Mouse (Mus musculus): ENCODE measurements at regions not wholly inside any gene's neighbourhood (a gene's known extent, or its start where the extent isn't known, plus 50 kb on each side); places are given as distances from the start of the nearest gene placed in this dataset.

DNA sequence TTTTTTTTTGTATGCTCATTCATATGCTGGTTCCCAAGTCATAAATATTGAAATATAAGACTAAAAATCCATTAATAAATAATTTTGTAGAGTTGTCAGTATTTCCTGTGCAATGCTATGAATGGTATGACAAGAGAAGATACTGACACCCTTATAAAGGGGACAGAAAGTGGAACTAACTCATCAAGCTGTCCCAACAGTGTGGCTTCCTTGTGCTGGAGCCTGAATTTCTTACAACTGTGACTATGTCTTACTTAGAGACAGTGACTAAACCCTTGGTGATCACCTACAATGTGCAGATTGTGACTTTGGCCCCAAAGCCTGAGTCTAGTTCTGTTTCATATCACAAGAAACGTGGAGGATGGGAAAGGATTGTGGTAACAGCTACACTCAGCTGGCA is 203.8 kb upstream of the Map3k1 start:
- WGBS, result 55% methylated on average over 1 of the region's 1 CpGs
- Histone ChIP-seq H3K4me1 (ENCODE audit: control insufficient read depth, insufficient read depth, low read length) (no peaks in the 10 kb centered on the region), H3K9ac (ENCODE audit: low read depth, low read length) (no peak overlapping the region), H3K27ac (replicated peaks; ENCODE audit: low read depth, low read length) (no peak overlapping the region), H3K36me3 (ENCODE audit: control insufficient read depth, insufficient read depth, low read length) (no peaks in the 10 kb centered on the region), H3K4me2 (ENCODE audit: low read depth, low read length) (no peak overlapping the region), H3K9me3 (ENCODE audit: control insufficient read depth, low read length) (no peaks in the 10 kb centered on the region), H3K27me3 (replicated peaks; ENCODE audit: control insufficient read depth, insufficient read depth, low read length) (no peaks in the 10 kb centered on the region), H3K4me3 (ENCODE audit: low read depth, low read length) (no peak overlapping the region)
- no peak for DNase-seq (ENCODE audit: low spot score)
- ATAC-seq (ENCODE audit: low read depth), result no peak

- ATAC-seq (ENCODE audit: low read depth) (no peak), DNase-seq (ENCODE audit: low spot score) (no peak)
- Histone ChIP-seq H3K27ac (replicated peaks; ENCODE audit: low read depth, low read length) (no peak overlapping the region), H3K4me3 (ENCODE audit: low read depth, low read length) (no peak overlapping the region), H3K9ac (ENCODE audit: low read depth, low read length) (no peak overlapping the region), H3K36me3 (ENCODE audit: control insufficient read depth, insufficient read depth, low read length) (no peaks in the 10 kb centered on the region), H3K4me2 (ENCODE audit: low read depth, low read length) (no peak overlapping the region), H3K27me3 (replicated peaks; ENCODE audit: control insufficient read depth, insufficient read depth, low read length) (no peaks in the 10 kb centered on the region), H3K9me3 (ENCODE audit: control insufficient read depth, low read length) (no peaks in the 10 kb centered on the region), H3K4me1 (ENCODE audit: control insufficient read depth, insufficient read depth, low read length) (no peaks in the 10 kb centered on the region)
- WGBS, result 81% methylated on average over 3 of the region's 3 CpGs
Measured at GRCm38 (mm10) chr13:112015083-112015482, 206.3 kb upstream of the Map3k1 start.

- Histone ChIP-seq H3K9me3 (ENCODE audit: control insufficient read depth, low read length) (no peaks in the 10 kb centered on the region), H3K9ac (ENCODE audit: low read depth, low read length) (no peak overlapping the region), H3K4me1 (ENCODE audit: control insufficient read depth, insufficient read depth, low read length) (no peaks in the 10 kb centered on the region), H3K36me3 (ENCODE audit: control insufficient read depth, insufficient read depth, low read length) (no peaks in the 10 kb centered on the region), H3K4me2 (ENCODE audit: low read depth, low read length) (no peak overlapping the region), H3K27me3 (replicated peaks; ENCODE audit: control insufficient read depth, insufficient read depth, low read length) (no peaks in the 10 kb centered on the region), H3K4me3 (ENCODE audit: low read depth, low read length) (no peak overlapping the region), H3K27ac (replicated peaks; ENCODE audit: low read depth, low read length) (no peak overlapping the region)
- ATAC-seq (ENCODE audit: low read depth) (no peak), DNase-seq (ENCODE audit: low spot score) (no peak)
Measured at GRCm38 (mm10) chr13:112016280-112016679, 207.5 kb upstream of the Map3k1 start.

DNA sequence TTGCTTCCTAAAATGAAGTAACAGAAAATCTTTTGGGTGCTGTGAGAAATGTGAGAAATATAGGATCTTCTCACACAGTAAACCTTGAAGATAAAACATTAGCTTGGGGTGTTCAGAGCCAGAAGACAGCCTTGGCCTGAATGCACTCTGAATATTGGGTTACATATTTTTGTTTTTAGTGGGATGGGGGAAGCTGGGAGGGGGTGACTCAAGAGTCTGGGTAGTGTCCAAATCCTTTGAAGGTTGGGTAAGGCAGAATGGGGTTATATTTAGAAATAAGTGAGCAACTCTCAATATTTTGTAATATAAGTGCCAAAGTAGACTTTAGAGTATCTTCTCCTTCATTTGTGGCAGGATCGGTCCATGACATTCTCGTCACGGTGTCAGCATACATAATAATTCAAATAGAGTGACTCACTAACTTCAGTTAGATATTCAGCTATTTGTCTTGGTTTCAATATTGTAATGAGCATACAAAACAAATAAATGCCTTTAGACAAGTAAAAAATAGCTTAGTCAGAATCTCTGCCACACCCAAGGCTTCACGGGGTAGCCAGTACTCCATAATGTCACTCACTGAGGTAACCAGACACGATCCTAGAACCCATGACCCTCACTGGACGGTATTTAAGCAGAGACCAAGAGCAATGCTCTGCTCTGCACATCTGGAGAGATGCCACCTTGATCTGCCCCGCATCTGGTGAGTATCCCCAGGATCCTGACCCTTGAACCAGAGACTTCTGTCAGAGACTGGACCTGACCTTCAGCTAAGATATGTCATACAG is 209.9 kb upstream of the Map3k1 start:
- Histone ChIP-seq H3K36me3 (ENCODE audit: control insufficient read depth, insufficient read depth, low read length) (no peaks in the 10 kb centered on the region), H3K27me3 (replicated peaks; ENCODE audit: control insufficient read depth, insufficient read depth, low read length) (no peaks in the 10 kb centered on the region), H3K27ac (replicated peaks; ENCODE audit: low read depth, low read length) (no peak overlapping the region), H3K4me3 (ENCODE audit: low read depth, low read length) (no peak overlapping the region), H3K9ac (ENCODE audit: low read depth, low read length) (no peak overlapping the region), H3K9me3 (ENCODE audit: control insufficient read depth, low read length) (no peaks in the 10 kb centered on the region), H3K4me2 (ENCODE audit: low read depth, low read length) (no peak overlapping the region), H3K4me1 (ENCODE audit: control insufficient read depth, insufficient read depth, low read length) (peaks cover 4% of the 10 kb centered on the region; the same call in 1 of the 2 replicates)
- ATAC-seq (ENCODE audit: low read depth) (no peak), DNase-seq (ENCODE audit: low spot score) (no peak)
- WGBS, result 84% methylated on average over 7 of the region's 7 CpGs

- Histone ChIP-seq H3K36me3 (ENCODE audit: control insufficient read depth, insufficient read depth, low read length) (no peaks in the 10 kb centered on the region), H3K4me2 (ENCODE audit: low read depth, low read length) (no peak overlapping the region), H3K4me3 (ENCODE audit: low read depth, low read length) (no peak overlapping the region), H3K9me3 (ENCODE audit: control insufficient read depth, low read length) (no peaks in the 10 kb centered on the region), H3K4me1 (ENCODE audit: control insufficient read depth, insufficient read depth, low read length) (peaks cover 4% of the 10 kb centered on the region; the same call in 1 of the 2 replicates), H3K9ac (ENCODE audit: low read depth, low read length) (no peak overlapping the region), H3K27ac (replicated peaks; ENCODE audit: low read depth, low read length) (no peak overlapping the region), H3K27me3 (replicated peaks; ENCODE audit: control insufficient read depth, insufficient read depth, low read length) (no peaks in the 10 kb centered on the region)
- no peak for DNase-seq (ENCODE audit: low spot score)
- no peak for ATAC-seq (ENCODE audit: low read depth)
- 78% methylated on average over 5 of the region's 5 CpGs for WGBS
Measured at GRCm38 (mm10) chr13:112019575-112019974, 210.8 kb upstream of the Map3k1 start.

GRCm38 (mm10) chr13:112023171-112023570 is 214.4 kb upstream of the Map3k1 start:
- H3K4me2 ChIP-seq (ENCODE audit: low read depth, low read length), result no peak overlapping the region
- H3K9ac ChIP-seq (ENCODE audit: low read depth, low read length), result no peak overlapping the region
- no peaks in the 10 kb centered on the region for H3K9me3 ChIP-seq (ENCODE audit: control insufficient read depth, low read length)
- no peaks in the 10 kb centered on the region for H3K27me3 ChIP-seq (replicated peaks; ENCODE audit: control insufficient read depth, insufficient read depth, low read length)
- ATAC-seq (ENCODE audit: low read depth) (no peak), DNase-seq (ENCODE audit: low spot score) (no peak)
- no peak overlapping the region for H3K27ac ChIP-seq (replicated peaks; ENCODE audit: low read depth, low read length)
- no peak overlapping the region for H3K4me3 ChIP-seq (ENCODE audit: low read depth, low read length)
- 43% methylated on average over 4 of the region's 4 CpGs for WGBS
- peaks cover 4% of the 10 kb centered on the region; the same call in 1 of the 2 replicates for H3K4me1 ChIP-seq (ENCODE audit: control insufficient read depth, insufficient read depth, low read length)
- H3K36me3 ChIP-seq (ENCODE audit: control insufficient read depth, insufficient read depth, low read length), result no peaks in the 10 kb centered on the region

- no peak for ATAC-seq (ENCODE audit: low read depth)
- H3K4me2 ChIP-seq (ENCODE audit: low read depth, low read length), result no peak overlapping the region
- no peaks in the 10 kb centered on the region for H3K36me3 ChIP-seq (ENCODE audit: control insufficient read depth, insufficient read depth, low read length)
- no peak overlapping the region for H3K9ac ChIP-seq (ENCODE audit: low read depth, low read length)
- no peaks in the 10 kb centered on the region for H3K27me3 ChIP-seq (replicated peaks; ENCODE audit: control insufficient read depth, insufficient read depth, low read length)
- H3K4me3 ChIP-seq (ENCODE audit: low read depth, low read length), result no peak overlapping the region
- 78% methylated on average over 15 of the region's 15 CpGs for WGBS
- H3K27ac ChIP-seq (replicated peaks; ENCODE audit: low read depth, low read length), result no peak overlapping the region
- H3K4me1 ChIP-seq (ENCODE audit: control insufficient read depth, insufficient read depth, low read length), result peaks cover 4% of the 10 kb centered on the region; the same call in 1 of the 2 replicates
- no peak for DNase-seq (ENCODE audit: low spot score)
- H3K9me3 ChIP-seq (ENCODE audit: control insufficient read depth, low read length), result no peaks in the 10 kb centered on the region
Measured at GRCm38 (mm10) chr13:112024667-112025585, 216.1 kb upstream of the Map3k1 start.

DNA sequence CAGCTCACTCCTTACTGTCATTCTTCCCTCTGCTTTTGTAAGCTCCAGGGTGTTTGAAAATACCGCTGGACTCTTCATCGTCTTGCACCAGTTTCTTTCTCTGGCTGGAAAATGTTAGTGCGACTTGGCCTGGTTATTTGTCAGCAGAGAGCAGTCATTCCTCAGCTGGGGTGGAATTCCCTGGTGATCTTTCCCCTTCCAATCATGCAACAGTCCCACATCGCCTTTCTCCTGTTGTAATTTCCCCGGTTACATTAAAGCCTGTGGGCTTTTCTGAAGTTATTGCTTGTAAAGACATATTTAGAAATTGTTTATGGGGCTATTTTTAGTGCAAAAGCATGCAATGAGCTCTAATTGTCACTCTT is 216.8 kb upstream of the Map3k1 start:
- no peak for ATAC-seq (ENCODE audit: low read depth)
- 79% methylated on average over 5 of the region's 5 CpGs for WGBS

More for the DNA sequence above, 216.8 kb upstream of the Map3k1 start:
- Histone ChIP-seq H3K27me3 (replicated peaks; ENCODE audit: control insufficient read depth, insufficient read depth, low read length) (no peaks in the 10 kb centered on the region), H3K27ac (replicated peaks; ENCODE audit: low read depth, low read length) (no peak overlapping the region), H3K4me2 (ENCODE audit: low read depth, low read length) (no peak overlapping the region), H3K9ac (ENCODE audit: low read depth, low read length) (no peak overlapping the region), H3K9me3 (ENCODE audit: control insufficient read depth, low read length) (no peaks in the 10 kb centered on the region), H3K36me3 (ENCODE audit: control insufficient read depth, insufficient read depth, low read length) (no peaks in the 10 kb centered on the region), H3K4me3 (ENCODE audit: low read depth, low read length) (no peak overlapping the region), H3K4me1 (ENCODE audit: control insufficient read depth, insufficient read depth, low read length) (peaks cover 4% of the 10 kb centered on the region; the same call in 1 of the 2 replicates)
- DNase-seq (ENCODE audit: low spot score), result no peak
